Mouse (Mus musculus): ENCODE measurements around the gene Tnrc6a. TPM values are rescaled to one million over a fixed set of nuclear protein-coding genes. Genes with fewer than 3 reads are reported as not detected.

The Tnrc6a gene
- polyA plus RNA-seq, 1 experiment from 2014 or later, result 39.0 TPM

DNA sequence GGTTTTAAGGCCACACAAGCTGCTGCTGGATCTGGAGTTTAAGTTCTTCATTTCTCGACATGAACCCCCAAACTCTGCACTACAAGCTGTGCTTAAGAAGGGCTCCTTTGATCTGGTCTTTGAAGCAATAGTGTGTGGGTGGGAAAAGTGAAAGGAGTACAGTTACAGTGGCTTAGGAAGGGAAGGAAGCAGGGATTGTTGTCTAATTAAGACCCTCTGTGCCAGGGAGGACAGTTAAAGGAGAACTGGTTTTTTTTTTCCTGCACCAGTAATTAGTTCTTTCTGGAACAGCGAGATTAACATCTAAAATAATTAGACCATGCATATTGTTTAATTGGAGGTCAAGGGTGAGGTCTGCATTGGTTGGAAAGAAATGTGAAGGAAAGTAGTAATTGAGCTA, 11.2 kb downstream of the Tnrc6a start:
- H3K36me3 ChIP-seq (ENCODE audit: control insufficient read depth, insufficient read depth, low read length), result 0 out of 2 replicates have a peak, but pooled peaks cover under 1% of the 10 kb centered on the region
- H3K27ac ChIP-seq (ENCODE audit: low read length), result no peak overlapping the region
- WGBS, result 64% methylated on average over 2 of the region's 2 CpGs

GRCm38 (mm10) chr7:123135655-123136054, 12.0 kb downstream of the Tnrc6a start:
- Histone ChIP-seq H3K4me2 (ENCODE audit: low read depth, low read length) (no peak overlapping the region), H3K9me3 (ENCODE audit: control insufficient read depth, low read length) (no peaks in the 10 kb centered on the region), H3K27me3 (replicated peaks; ENCODE audit: control insufficient read depth, insufficient read depth, low read length) (no peaks in the 10 kb centered on the region), H3K36me3 (ENCODE audit: control insufficient read depth, insufficient read depth, low read length) (0 out of 2 replicates have a peak, but pooled peaks cover 4% of the 10 kb centered on the region), H3K27ac (ENCODE audit: low read length) (no peak overlapping the region), H3K4me1 (ENCODE audit: control insufficient read depth, insufficient read depth, low read length) (peaks cover 6% of the 10 kb centered on the region; the same call in 1 of the 2 replicates), H3K4me3 (ENCODE audit: low read length) (no peak overlapping the region), H3K9ac (ENCODE audit: low read depth, low read length) (no peak overlapping the region)
- WGBS, result 66% methylated on average over 3 of the region's 3 CpGs
- no peak for ATAC-seq

More for the DNA sequence above, 11.2 kb downstream of the Tnrc6a start:
- Histone ChIP-seq H3K9ac (ENCODE audit: low read depth, low read length) (no peak overlapping the region), H3K4me3 (ENCODE audit: low read length) (no peak overlapping the region), H3K4me1 (ENCODE audit: control insufficient read depth, insufficient read depth, low read length) (peaks cover 8% of the 10 kb centered on the region; the same call in 1 of the 2 replicates), H3K4me2 (ENCODE audit: low read depth, low read length) (no peak overlapping the region), H3K9me3 (ENCODE audit: control insufficient read depth, low read length) (no peaks in the 10 kb centered on the region), H3K27me3 (replicated peaks; ENCODE audit: control insufficient read depth, insufficient read depth, low read length) (no peaks in the 10 kb centered on the region)
- ATAC-seq, result no peak

GRCm38 (mm10) chr7:123138001-123138400, 14.3 kb downstream of the Tnrc6a start:
- Histone ChIP-seq H3K4me2 (ENCODE audit: low read depth, low read length) (no peak overlapping the region), H3K27ac (ENCODE audit: low read length) (no peak overlapping the region), H3K36me3 (ENCODE audit: control insufficient read depth, insufficient read depth, low read length) (0 out of 2 replicates have a peak, but pooled peaks cover 4% of the 10 kb centered on the region), H3K27me3 (replicated peaks; ENCODE audit: control insufficient read depth, insufficient read depth, low read length) (no peaks in the 10 kb centered on the region), H3K9ac (ENCODE audit: low read depth, low read length) (no peak overlapping the region), H3K9me3 (ENCODE audit: control insufficient read depth, low read length) (no peaks in the 10 kb centered on the region), H3K4me1 (ENCODE audit: control insufficient read depth, insufficient read depth, low read length) (peaks cover 4% of the 10 kb centered on the region; the same call in 1 of the 2 replicates), H3K4me3 (ENCODE audit: low read length) (no peak overlapping the region)
- WGBS, result 77% methylated on average over 4 of the region's 4 CpGs
- no peak for ATAC-seq

- H3K4me1 ChIP-seq (ENCODE audit: control insufficient read depth, insufficient read depth, low read length), result no peaks in the 10 kb centered on the region
- no peaks in the 10 kb centered on the region for H3K27me3 ChIP-seq (replicated peaks; ENCODE audit: control insufficient read depth, insufficient read depth, low read length)
- no peak overlapping the region for H3K4me2 ChIP-seq (ENCODE audit: low read depth, low read length)
- no peak overlapping the region for H3K27ac ChIP-seq (ENCODE audit: low read length)
- ATAC-seq, result no peak
- no peak overlapping the region for H3K9ac ChIP-seq (ENCODE audit: low read depth, low read length)
- WGBS, result 83% methylated on average over 10 of the region's 10 CpGs
- no peak overlapping the region for H3K4me3 ChIP-seq (ENCODE audit: low read length)
- H3K36me3 ChIP-seq (ENCODE audit: control insufficient read depth, insufficient read depth, low read length), result peaks cover 2% of the 10 kb centered on the region; the same call in 1 of the 2 replicates
- no peaks in the 10 kb centered on the region for H3K9me3 ChIP-seq (ENCODE audit: control insufficient read depth, low read length)
Measured at GRCm38 (mm10) chr7:123146141-123146846, 22.6 kb downstream of the Tnrc6a start.

GRCm38 (mm10) chr7:123147787-123148186, 24.1 kb downstream of the Tnrc6a start:
- Histone ChIP-seq H3K27me3 (replicated peaks; ENCODE audit: control insufficient read depth, insufficient read depth, low read length) (no peaks in the 10 kb centered on the region), H3K9ac (ENCODE audit: low read depth, low read length) (no peak overlapping the region), H3K36me3 (ENCODE audit: control insufficient read depth, insufficient read depth, low read length) (peaks cover 2% of the 10 kb centered on the region; the same call in 1 of the 2 replicates), H3K9me3 (ENCODE audit: control insufficient read depth, low read length) (no peaks in the 10 kb centered on the region), H3K4me1 (ENCODE audit: control insufficient read depth, insufficient read depth, low read length) (no peaks in the 10 kb centered on the region), H3K4me3 (ENCODE audit: low read length) (no peak overlapping the region), H3K27ac (ENCODE audit: low read length) (no peak overlapping the region), H3K4me2 (ENCODE audit: low read depth, low read length) (no peak overlapping the region)
- no peak for ATAC-seq
- WGBS, result 94% methylated on average over 2 of the region's 2 CpGs

DNA sequence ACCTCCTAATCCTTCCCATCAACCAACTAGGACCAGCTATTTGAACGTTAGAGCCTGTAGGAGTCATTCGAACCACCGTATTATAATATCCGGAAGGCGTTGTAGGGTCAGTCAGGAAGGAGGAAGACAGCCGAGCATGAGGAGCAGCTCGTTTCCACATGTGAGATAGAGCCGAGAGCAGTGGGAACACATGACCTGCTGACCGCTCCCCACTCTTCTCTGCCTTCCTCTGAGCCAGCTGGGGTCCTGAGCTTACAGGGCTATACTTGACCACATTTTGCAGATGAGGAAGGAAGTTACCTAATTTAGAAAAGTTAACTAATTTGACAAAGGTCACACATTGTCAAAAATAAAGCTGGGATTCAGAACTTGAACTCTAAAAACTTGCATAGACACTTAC, 25.2 kb downstream of the Tnrc6a start:
- Histone ChIP-seq H3K4me1 (ENCODE audit: control insufficient read depth, insufficient read depth, low read length) (no peaks in the 10 kb centered on the region), H3K4me3 (ENCODE audit: low read length) (no peak overlapping the region), H3K27me3 (replicated peaks; ENCODE audit: control insufficient read depth, insufficient read depth, low read length) (no peaks in the 10 kb centered on the region), H3K9ac (ENCODE audit: low read depth, low read length) (no peak overlapping the region), H3K4me2 (ENCODE audit: low read depth, low read length) (no peak overlapping the region), H3K9me3 (ENCODE audit: control insufficient read depth, low read length) (no peaks in the 10 kb centered on the region), H3K36me3 (ENCODE audit: control insufficient read depth, insufficient read depth, low read length) (peaks cover 2% of the 10 kb centered on the region; the same call in 1 of the 2 replicates), H3K27ac (ENCODE audit: low read length) (no peak overlapping the region)
- 82% methylated on average over 9 of the region's 9 CpGs for WGBS
- ATAC-seq, result no peak

DNA sequence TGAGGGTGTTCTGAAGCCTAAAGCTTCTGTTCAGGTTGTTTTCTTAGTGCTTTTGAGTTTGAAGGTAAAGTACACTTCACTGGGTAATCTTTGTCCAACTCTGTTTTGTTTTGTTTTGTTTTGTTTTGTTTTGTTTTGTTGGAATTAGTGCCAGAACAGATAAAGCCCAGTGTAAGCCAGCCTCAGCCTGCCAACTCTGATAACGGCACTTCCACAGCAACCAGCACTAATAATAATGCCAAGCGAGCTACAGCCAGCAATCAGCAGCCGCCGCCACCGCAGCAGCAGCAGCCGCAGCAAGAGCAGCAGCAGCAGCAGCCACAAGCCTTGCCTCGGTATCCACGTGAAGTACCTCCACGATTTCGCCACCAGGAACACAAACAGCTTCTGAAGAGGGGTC, 38.7 kb downstream of the Tnrc6a start:
- no peak overlapping the region for H3K4me3 ChIP-seq (ENCODE audit: low read length)
- ATAC-seq, result no peak
- H3K9me3 ChIP-seq (ENCODE audit: control insufficient read depth, low read length), result no peaks in the 10 kb centered on the region
- no peak overlapping the region for H3K4me2 ChIP-seq (ENCODE audit: low read depth, low read length)
- H3K4me1 ChIP-seq (ENCODE audit: control insufficient read depth, insufficient read depth, low read length), result no peaks in the 10 kb centered on the region
- H3K36me3 ChIP-seq (ENCODE audit: control insufficient read depth, insufficient read depth, low read length), result peaks cover 17% of the 10 kb centered on the region
- H3K27me3 ChIP-seq (replicated peaks; ENCODE audit: control insufficient read depth, insufficient read depth, low read length), result no peaks in the 10 kb centered on the region
- no peak overlapping the region for H3K9ac ChIP-seq (ENCODE audit: low read depth, low read length)
- no peak overlapping the region for H3K27ac ChIP-seq (ENCODE audit: low read length)
- WGBS, result 94% methylated on average over 10 of the region's 10 CpGs

DNA sequence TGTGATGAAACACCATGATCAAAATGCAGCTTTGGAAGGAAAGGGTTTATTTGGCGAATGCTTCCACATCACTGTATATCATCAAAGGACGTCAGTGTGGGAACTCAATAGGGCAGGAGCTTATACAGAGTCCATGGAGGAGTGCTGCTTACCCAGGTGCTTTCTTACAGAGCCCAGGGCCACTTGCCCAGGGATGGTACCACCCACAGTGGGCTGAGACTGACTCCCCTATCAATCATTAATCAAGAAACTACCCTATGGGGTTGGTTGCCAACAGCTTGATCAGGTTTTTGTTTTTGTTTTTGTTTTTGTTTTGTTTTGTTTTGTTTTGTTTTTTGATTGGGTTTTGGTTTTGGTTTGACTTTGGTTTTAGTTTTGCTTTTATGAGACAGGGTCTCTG, 43.8 kb downstream of the Tnrc6a start:
- no peak for ATAC-seq
- peaks cover 27% of the 10 kb centered on the region for H3K36me3 ChIP-seq (ENCODE audit: control insufficient read depth, insufficient read depth, low read length)
- 77% methylated on average over 2 of the region's 2 CpGs for WGBS

GRCm38 (mm10) chr7:123169618-123170017, 45.9 kb downstream of the Tnrc6a start:
- no peak for ATAC-seq
- 90% methylated on average over 2 of the region's 2 CpGs for WGBS
- H3K36me3 ChIP-seq (ENCODE audit: control insufficient read depth, insufficient read depth, low read length), result peaks cover 23% of the 10 kb centered on the region

More for the DNA sequence above, 43.8 kb downstream of the Tnrc6a start:
- H3K4me2 ChIP-seq (ENCODE audit: low read depth, low read length), result no peak overlapping the region
- no peaks in the 10 kb centered on the region for H3K9me3 ChIP-seq (ENCODE audit: control insufficient read depth, low read length)
- no peaks in the 10 kb centered on the region for H3K27me3 ChIP-seq (replicated peaks; ENCODE audit: control insufficient read depth, insufficient read depth, low read length)
- H3K9ac ChIP-seq (ENCODE audit: low read depth, low read length), result no peak overlapping the region
- no peak overlapping the region for H3K27ac ChIP-seq (ENCODE audit: low read length)
- H3K4me3 ChIP-seq (ENCODE audit: low read length), result no peak overlapping the region
- no peaks in the 10 kb centered on the region for H3K4me1 ChIP-seq (ENCODE audit: control insufficient read depth, insufficient read depth, low read length)

More at GRCm38 (mm10) chr7:123169618-123170017, 45.9 kb downstream of the Tnrc6a start:
- Histone ChIP-seq H3K27ac (ENCODE audit: low read length) (no peak overlapping the region), H3K9ac (ENCODE audit: low read depth, low read length) (no peak overlapping the region), H3K4me1 (ENCODE audit: control insufficient read depth, insufficient read depth, low read length) (no peaks in the 10 kb centered on the region), H3K27me3 (replicated peaks; ENCODE audit: control insufficient read depth, insufficient read depth, low read length) (no peaks in the 10 kb centered on the region), H3K4me2 (ENCODE audit: low read depth, low read length) (no peak overlapping the region), H3K4me3 (ENCODE audit: low read length) (no peak overlapping the region), H3K9me3 (ENCODE audit: control insufficient read depth, low read length) (no peaks in the 10 kb centered on the region)
